Mouse (Mus musculus) brown adipose tissue, adult 24 weeks (tissue): ENCODE data around the gene Nhsl2. TPM values are rescaled to one million over a fixed set of nuclear protein-coding genes. Genes with fewer than 3 reads are reported as not detected.
"Not testable (repeated sequence)": the region's sequence is repeated elsewhere in the genome, so short reads cannot be mapped to it uniquely, and the experiment has no call there.

Experiments
- H3K27ac ChIP-seq: fragments of 200-500 bp; replicated peaks from 2 replicates; pipeline ENCODE4 v1.5.1; 2012; ENCODE audit warnings: low read depth, mild to moderate bottlenecking, low read length
- H3K4me1 ChIP-seq: fragments of 200-500 bp; 2 replicates; pipeline ENCODE4 v1.6.1; 2012; ENCODE audit warnings: low read length, mixed read lengths; ENCODE audit not compliant: control insufficient read depth, insufficient read depth, insufficient read length
- H3K4me3 ChIP-seq: fragments of 200-500 bp; 2 replicates; pipeline ENCODE4 v1.5.1; 2012; ENCODE audit warnings: low read depth, mild to moderate bottlenecking, low read length, moderate library complexity; ENCODE audit not compliant: insufficient read depth
- polyA plus RNA-seq: library from polyadenylated mRNA; stranded (reverse); fragments of >200 nt; gene quantifications from 2 replicates; pipeline ENCODE4 v1.2.4, GENCODE M21; 2012; ENCODE audit not compliant: missing spikeins, insufficient read depth, insufficient read length

Gene Nhsl2
- polyA plus RNA-seq: 2.6 and 4.6 TPM in 2 replicates

DNA sequence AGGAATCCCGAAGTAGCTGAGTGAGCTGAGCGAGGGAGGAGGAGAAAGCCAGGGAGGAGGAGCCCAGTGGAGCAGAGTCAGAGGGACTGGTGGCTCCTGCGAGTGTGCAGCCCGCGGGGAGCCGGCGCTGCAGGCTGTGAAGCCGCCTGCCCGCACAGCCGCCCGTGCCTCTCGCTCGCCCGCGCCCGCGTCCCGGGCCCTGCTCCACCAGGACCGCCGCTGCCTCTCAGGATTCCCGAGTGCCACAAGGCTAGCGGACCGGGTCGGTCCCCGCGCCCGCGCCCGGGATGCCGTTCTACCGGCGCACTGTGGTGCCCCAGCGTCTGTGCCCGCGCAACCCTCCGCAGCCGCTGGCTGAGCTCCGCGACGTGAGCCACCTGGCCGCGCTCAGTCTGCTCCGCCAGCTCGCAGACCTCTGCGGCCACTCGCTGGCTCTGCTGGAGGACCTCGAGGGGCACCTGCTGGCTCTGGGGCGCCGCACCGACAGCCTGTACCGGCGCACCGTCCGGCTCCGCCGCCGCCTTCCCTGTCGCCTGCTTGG is at the start of gene Nhsl2:
Gene Nhsl2 (plus strand): TSS at position 105 of the 541 bp plus-strand sequence.
- H3K27ac ChIP-seq: no peak within 1 kb of the TSS; the same call in 1 of the 2 replicates

GRCm38 (mm10) chrX:101805512-101805911 is 43.7 kb upstream of the Nhsl2 start:
- H3K4me1 ChIP-seq: no peaks in the 10 kb centered on the region
- no peak overlapping the region for H3K27ac ChIP-seq
- H3K4me3 ChIP-seq: no peak overlapping the region

More for the DNA sequence above, at the start of gene Nhsl2:
- H3K4me1 ChIP-seq: peaks cover 6% of the 10 kb centered on the region
- peak within 1 kb of the TSS; percentile 81 for H3K4me3 ChIP-seq

DNA sequence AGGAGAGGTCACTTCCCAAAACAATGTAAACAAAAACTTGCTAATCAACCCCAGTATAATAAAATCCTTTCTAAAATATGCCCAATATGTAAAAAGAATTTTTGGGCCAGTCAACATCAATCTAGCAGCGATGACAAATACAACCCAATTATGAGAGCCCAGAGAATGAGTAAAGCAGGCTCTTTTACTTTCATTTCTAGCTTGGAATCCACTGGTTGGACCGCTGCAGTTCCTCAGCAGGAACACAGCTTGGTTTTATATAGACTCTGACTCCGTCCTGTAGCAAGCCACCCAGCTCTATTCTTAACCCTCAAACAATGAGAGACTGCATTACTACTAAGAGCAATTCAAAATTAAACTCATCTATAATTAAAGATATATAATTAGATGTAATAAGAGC is 37.4 kb upstream of the Nhsl2 start:
- no peak overlapping the region for H3K27ac ChIP-seq
- no peaks in the 10 kb centered on the region for H3K4me1 ChIP-seq
- no peak overlapping the region for H3K4me3 ChIP-seq

DNA sequence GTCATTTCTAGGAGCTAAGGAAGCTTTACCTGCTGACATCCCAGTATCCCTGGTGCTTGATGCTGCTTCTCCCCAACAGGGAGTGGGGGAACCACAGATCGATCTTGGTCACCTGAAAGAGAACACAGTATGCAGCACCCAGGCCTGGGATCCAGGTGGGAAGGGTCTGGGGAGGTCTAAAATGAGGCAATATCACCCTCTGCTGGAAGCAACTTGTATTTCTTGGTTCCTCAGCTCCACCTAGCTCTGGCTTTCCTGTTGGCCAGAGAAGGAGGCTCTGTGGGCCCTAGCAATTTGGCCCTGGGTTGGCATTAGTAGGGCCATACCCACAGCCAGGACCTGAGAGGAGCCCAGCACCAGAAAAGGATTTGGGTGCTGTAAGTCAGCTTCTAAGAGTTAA is 30.0 kb upstream of the Nhsl2 start:
- Histone ChIP-seq H3K27ac (no peak overlapping the region), H3K4me3 (no peak overlapping the region), H3K4me1 (no peaks in the 10 kb centered on the region)

DNA sequence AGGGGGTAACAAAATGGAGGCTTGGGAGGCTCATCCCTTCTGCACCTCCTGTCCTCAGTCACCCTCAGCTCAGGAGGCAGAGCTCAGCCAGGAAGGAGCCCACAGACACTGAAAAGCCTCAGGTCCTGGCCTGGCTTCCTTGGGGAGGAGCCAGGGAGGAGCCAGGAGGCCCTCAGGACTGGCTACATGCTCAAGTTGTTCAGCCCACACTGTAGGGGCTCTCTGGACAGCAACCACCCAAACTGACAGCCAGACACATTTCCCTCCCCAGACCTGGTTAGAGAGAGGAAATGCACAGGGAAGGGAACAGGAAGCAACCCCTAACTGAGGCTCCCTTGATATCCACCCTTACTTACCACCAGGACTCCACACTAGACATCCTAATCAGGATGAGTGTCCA is 29.2 kb upstream of the Nhsl2 start:
- H3K27ac ChIP-seq, H3K4me1 ChIP-seq, H3K4me3 ChIP-seq: not testable (repeated sequence)

GRCm38 (mm10) chrX:101847191-101847795 is 1.9 kb upstream of the Nhsl2 start:
- peak overlapping the region; percentile 77 for H3K27ac ChIP-seq
- H3K4me3 ChIP-seq: no peak overlapping the region
- H3K4me1 ChIP-seq: peaks cover 6% of the 10 kb centered on the region

DNA sequence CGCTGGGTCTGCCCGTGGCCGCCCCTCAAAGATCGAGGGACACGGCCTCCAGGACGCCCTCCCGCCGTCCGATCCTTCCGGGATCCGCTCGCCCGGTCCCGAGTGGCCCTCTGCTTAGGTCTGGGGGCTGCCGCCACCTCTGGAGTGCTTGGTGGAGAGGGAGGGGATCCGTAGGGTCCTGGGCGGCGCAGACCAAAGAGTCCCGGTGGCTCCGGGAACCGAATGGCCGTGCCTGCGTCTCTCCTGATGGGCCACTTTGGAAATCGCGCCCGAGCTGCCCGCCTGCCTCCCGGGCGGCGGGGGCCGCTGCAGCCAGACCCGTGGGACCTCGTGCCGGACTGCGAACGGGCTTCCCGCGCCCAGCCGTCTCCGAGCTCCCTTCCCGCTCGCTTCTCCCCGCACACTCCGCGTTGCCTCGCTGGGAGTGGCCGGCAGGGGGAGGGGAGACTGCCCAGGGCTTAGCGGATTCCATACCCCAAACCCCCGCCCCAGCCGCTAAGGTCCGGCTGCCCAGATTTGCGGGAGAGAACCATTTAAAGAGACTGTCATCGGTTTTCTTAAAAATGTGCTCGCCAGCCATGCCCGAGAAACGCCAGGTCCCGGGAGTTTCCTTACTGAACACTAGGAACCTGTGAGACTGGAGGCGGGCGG is 841 bp downstream of the Nhsl2 start:
- Histone ChIP-seq H3K27ac (no peak overlapping the region), H3K4me1 (peaks cover 6% of the 10 kb centered on the region), H3K4me3 (peak overlapping the region; percentile 81)

DNA sequence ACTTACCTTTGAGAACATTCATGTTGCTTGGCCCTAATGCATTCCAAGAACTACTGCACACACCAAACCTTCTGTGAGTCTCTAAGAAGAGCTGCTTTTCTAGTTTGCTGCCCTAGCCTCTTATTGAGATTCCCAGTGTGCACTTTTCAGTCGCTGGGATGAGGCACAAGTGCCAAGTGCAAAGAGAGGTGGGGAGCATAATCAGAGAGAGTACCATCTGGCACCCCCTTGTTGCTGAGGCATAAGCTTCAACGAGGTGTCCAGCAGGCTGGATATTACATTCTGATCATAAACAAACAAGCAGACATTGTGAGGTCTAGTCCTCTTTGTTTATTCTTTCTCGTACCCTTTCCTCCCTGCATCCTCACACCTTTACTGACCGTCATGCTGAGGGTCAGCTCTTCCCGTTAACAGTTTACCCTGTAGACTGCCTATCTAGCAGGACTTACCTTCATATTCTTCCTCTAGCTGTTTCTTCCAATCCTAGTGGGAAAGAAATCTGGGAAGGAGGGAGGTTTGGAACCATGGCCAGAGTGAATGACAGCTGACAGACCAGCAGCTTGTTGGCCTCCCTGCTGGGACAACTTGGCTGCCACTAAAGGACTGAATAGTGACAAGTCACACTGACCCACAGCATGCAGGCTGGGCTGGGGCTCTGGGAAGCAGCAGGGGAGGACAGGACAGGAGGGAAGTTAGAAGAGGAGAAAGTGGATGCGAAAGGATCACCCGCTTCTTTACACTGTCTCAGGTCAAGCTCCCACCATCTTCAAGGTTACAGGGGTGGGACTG is 2.6 kb downstream of the Nhsl2 start:
- Histone ChIP-seq H3K4me3 (no peak overlapping the region), H3K4me1 (peaks cover 6% of the 10 kb centered on the region), H3K27ac (no peak overlapping the region)

- Histone ChIP-seq H3K4me3 (no peak overlapping the region), H3K4me1 (no peaks in the 10 kb centered on the region), H3K27ac (no peak overlapping the region)
These were observed 14.6 kb downstream of the Nhsl2 start for GRCm38 (mm10) chrX:101863666-101864378.

DNA sequence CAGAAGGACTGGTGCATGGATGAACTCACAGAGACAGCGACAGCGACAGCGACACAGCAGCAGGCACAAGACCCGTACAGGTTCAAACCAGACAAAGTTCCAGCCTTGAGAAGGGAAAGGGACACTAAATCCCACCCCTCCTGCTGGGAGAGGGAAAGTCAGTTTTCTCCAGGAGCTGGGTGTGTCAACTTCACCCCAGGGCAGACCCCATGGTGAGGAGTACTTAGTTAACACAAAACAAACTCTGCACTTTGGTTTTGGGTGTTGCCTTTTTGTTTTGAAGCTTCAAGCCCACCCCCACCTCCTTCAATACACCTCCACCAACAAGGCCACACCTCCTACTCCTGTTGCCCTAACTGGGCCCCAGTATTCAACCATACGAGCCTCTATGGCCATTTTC is 15.6 kb downstream of the Nhsl2 start:
- H3K27ac ChIP-seq: no peak overlapping the region
- H3K4me1 ChIP-seq: no peaks in the 10 kb centered on the region
- no peak overlapping the region for H3K4me3 ChIP-seq

GRCm38 (mm10) chrX:101874147-101874546 is 25.0 kb downstream of the Nhsl2 start:
- H3K27ac ChIP-seq: no peak overlapping the region
- no peaks in the 10 kb centered on the region; the same call in 1 of the 2 replicates for H3K4me1 ChIP-seq
- H3K4me3 ChIP-seq: no peak overlapping the region

DNA sequence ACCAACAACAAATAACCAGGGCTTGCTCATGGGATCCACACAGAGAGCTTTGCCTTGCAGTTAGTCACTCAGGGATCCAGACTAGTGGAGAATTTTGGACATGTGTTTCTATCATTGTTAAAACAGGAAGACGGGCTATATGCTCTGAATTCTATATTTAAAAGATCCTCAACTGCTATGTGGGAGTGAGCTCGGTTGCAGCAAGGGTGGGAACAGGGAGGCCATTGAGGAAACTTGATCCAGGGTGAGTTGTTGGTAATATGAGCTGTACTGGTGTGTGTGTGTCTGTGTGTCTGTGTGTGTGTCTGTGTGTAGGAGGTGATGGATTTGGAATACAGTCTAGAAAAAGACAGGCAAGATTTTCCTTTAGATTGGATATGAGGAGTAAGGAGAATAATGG is 25.7 kb downstream of the Nhsl2 start:
- H3K27ac ChIP-seq: no peak overlapping the region
- H3K4me1 ChIP-seq: no peaks in the 10 kb centered on the region; the same call in 1 of the 2 replicates
- no peak overlapping the region for H3K4me3 ChIP-seq

GRCm38 (mm10) chrX:101876136-101876535 is 27.0 kb downstream of the Nhsl2 start:
- Histone ChIP-seq H3K4me1 (no peaks in the 10 kb centered on the region; the same call in 1 of the 2 replicates), H3K27ac (no peak overlapping the region)

DNA sequence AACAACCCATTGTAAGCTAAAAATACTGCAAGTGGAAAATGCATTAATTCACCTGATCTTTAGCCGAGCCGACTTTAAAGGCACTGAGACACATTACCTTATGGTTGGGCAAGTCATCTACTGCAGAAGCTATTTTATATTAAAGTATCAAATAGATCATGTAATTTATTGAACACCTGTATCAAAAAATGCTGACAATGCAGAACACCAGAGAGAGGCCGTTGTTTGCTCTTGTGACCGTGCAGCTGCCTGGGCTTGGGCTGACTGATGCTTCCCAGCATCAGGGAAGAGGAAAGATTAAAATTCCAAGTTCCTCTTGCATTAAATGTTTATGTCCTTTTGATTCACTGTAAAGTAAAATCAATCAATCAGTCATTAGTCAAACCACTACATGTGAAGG is 28.7 kb downstream of the Nhsl2 start:
- Histone ChIP-seq H3K4me1 (no peaks in the 10 kb centered on the region; the same call in 1 of the 2 replicates), H3K4me3 (no peak overlapping the region), H3K27ac (no peak overlapping the region)

More at GRCm38 (mm10) chrX:101876136-101876535, 27.0 kb downstream of the Nhsl2 start:
- H3K4me3 ChIP-seq: no peak overlapping the region

DNA sequence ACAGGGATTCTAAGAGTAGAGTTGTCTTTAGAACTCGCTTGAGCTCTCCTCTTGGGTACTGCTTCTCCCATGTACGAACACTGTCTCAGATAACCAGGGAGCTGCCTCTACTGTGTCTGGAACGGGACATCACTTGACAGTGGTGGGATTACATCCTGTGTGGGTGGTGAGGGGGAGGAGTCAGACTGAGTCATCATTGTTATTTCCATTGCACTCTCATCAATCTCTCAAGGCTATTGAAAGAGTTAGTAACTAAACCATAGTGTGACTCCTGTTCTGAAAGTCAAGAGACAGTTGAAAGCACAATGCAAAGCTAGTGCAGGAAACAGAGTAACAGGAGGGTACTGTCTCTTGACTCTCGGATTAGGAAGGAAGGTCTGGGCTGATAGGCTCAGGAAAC is 29.4 kb downstream of the Nhsl2 start:
- H3K27ac ChIP-seq: no peak overlapping the region
- H3K4me1 ChIP-seq: no peaks in the 10 kb centered on the region; the same call in 1 of the 2 replicates
- no peak overlapping the region for H3K4me3 ChIP-seq
